Mouse (Mus musculus): Measurements from ENCODE around the gene Ryr3. TPM values are rescaled to one million over a fixed set of nuclear protein-coding genes. Genes with fewer than 3 reads are reported as not detected.
A peak's percentile ranks its signal among the peaks of the same experiment; 100 is the strongest.

Ryr3 gene
- total RNA-seq, 2 experiments from 2014 or later, result 17.9 to 18.4 TPM

GRCm38 (mm10) chr2:112781631-112782030 lies 435.3 kb downstream of the Ryr3 start:
- no peak for DNase-seq

GRCm38 (mm10) chr2:112774762-112775161 lies 442.1 kb downstream of the Ryr3 start:
- peak; percentile 59 for DNase-seq

- no peak for DNase-seq
Measured at GRCm38 (mm10) chr2:112767665-112768064, 449.2 kb downstream of the Ryr3 start.

GRCm38 (mm10) chr2:112765046-112765445 lies 451.9 kb downstream of the Ryr3 start:
- DNase-seq, result peak; percentile 24

- DNase-seq, result no peak
Measured at GRCm38 (mm10) chr2:112764274-112764673, 452.6 kb downstream of the Ryr3 start.

- no peak for DNase-seq
Measured at GRCm38 (mm10) chr2:112762006-112762405, 454.9 kb downstream of the Ryr3 start.

- DNase-seq, result no peak
Measured at GRCm38 (mm10) chr2:112761196-112761913, 455.5 kb downstream of the Ryr3 start.

GRCm38 (mm10) chr2:112760692-112761091 lies 456.2 kb downstream of the Ryr3 start:
- DNase-seq, result no peak

- DNase-seq, result no peak
Measured at GRCm38 (mm10) chr2:112759678-112760077, 457.2 kb downstream of the Ryr3 start.

- no peak for DNase-seq
Measured at GRCm38 (mm10) chr2:112758732-112759131, 458.2 kb downstream of the Ryr3 start.

- DNase-seq, result no peak
Measured at GRCm38 (mm10) chr2:112753316-112753715, 463.6 kb downstream of the Ryr3 start.

- no peak for DNase-seq
Measured at GRCm38 (mm10) chr2:112751416-112751815, 465.5 kb downstream of the Ryr3 start.

- DNase-seq, result no peak
Measured at GRCm38 (mm10) chr2:112748532-112748931, 468.4 kb downstream of the Ryr3 start.

GRCm38 (mm10) chr2:112732942-112733341 lies 484.0 kb downstream of the Ryr3 start:
- no peak for DNase-seq

- DNase-seq, result no peak
Measured at GRCm38 (mm10) chr2:112727842-112728241, 489.1 kb downstream of the Ryr3 start.

- DNase-seq, result no peak
Measured at GRCm38 (mm10) chr2:112721217-112721616, 495.7 kb downstream of the Ryr3 start.

- DNase-seq, result no peak
Measured at GRCm38 (mm10) chr2:112720715-112721114, 496.2 kb downstream of the Ryr3 start.

GRCm38 (mm10) chr2:112714648-112715047 lies 502.2 kb downstream of the Ryr3 start:
- DNase-seq, result no peak

- no peak for DNase-seq
Measured at GRCm38 (mm10) chr2:112681817-112682216, 535.1 kb downstream of the Ryr3 start.

GRCm38 (mm10) chr2:112677246-112677645 lies 539.6 kb downstream of the Ryr3 start:
- DNase-seq, result no peak

- peak; percentile 16 for DNase-seq
Measured at GRCm38 (mm10) chr2:112676721-112677120, 540.2 kb downstream of the Ryr3 start.

GRCm38 (mm10) chr2:112676175-112676574 lies 540.7 kb downstream of the Ryr3 start:
- DNase-seq, result no peak

- DNase-seq, result no peak
Measured at GRCm38 (mm10) chr2:112669461-112669860, 547.4 kb downstream of the Ryr3 start.

GRCm38 (mm10) chr2:112656131-112656530 lies 560.8 kb downstream of the Ryr3 start:
- DNase-seq, result no peak
